Mouse (Mus musculus): ENCODE results near the gene Oprl1. TPM values are rescaled to one million over a fixed set of nuclear protein-coding genes. Genes with fewer than 3 reads are reported as not detected.
A peak's percentile ranks its signal among the peaks of the same experiment; 100 is the strongest.

Gene Oprl1
- polyA plus RNA-seq, 1 experiment from 2014 or later: 86.4 TPM

- peak within 1 kb of the TSS; percentile 84 for H3K9ac ChIP-seq
- ATAC-seq (ENCODE audit: low FRiP score, low read depth): peak; percentile 62
- H3K9me3 ChIP-seq: no peaks in the 10 kb centered on the region
- no peaks in the 10 kb centered on the region for H3K27me3 ChIP-seq
- H3K4me1 ChIP-seq (replicated peaks): peaks cover 25% of the 10 kb centered on the region
- WGBS: under 1% methylated on average over 65 of the region's 69 CpGs
- H3K36me3 ChIP-seq: 0 out of 2 replicates have a peak, but pooled peaks cover under 1% of the 10 kb centered on the region
- H3K27ac ChIP-seq (replicated peaks): peak within 1 kb of the TSS; percentile 79
- H3K4me3 ChIP-seq: peak within 1 kb of the TSS; percentile 64
- peak within 1 kb of the TSS; percentile 91 for H3K4me2 ChIP-seq
These were observed 34.7 kb upstream of the Oprl1 start, which contains the start of gene Tcea2 for GRCm38 (mm10) chr2:181679951-181680715. Tcea2 (plus strand) TSS chr2:181680310.

- Histone ChIP-seq H3K27me3 (no peaks in the 10 kb centered on the region), H3K4me2 (peak overlapping the region; percentile 91), H3K27ac (replicated peaks) (peak overlapping the region; percentile 79), H3K9me3 (no peaks in the 10 kb centered on the region), H3K4me3 (peak overlapping the region; percentile 64), H3K9ac (peak overlapping the region; percentile 84), H3K36me3 (0 out of 2 replicates have a peak, but pooled peaks cover 7% of the 10 kb centered on the region), H3K4me1 (replicated peaks) (peaks cover 19% of the 10 kb centered on the region)
- WGBS: 21% methylated on average over 7 of the region's 7 CpGs
- ATAC-seq (ENCODE audit: low FRiP score, low read depth): peak; percentile 23
These were observed 34.1 kb upstream of the Oprl1 start for GRCm38 (mm10) chr2:181680716-181681117.

GRCm38 (mm10) chr2:181681978-181682377, 32.8 kb upstream of the Oprl1 start:
- peaks cover 18% of the 10 kb centered on the region for H3K4me1 ChIP-seq (replicated peaks)
- H3K4me3 ChIP-seq: no peak overlapping the region
- H3K36me3 ChIP-seq: peaks cover 13% of the 10 kb centered on the region; the same call in 1 of the 2 replicates
- 94% methylated on average over 1 of the region's 1 CpGs for WGBS
- no peak overlapping the region for H3K27ac ChIP-seq (replicated peaks)
- H3K4me2 ChIP-seq: no peak overlapping the region
- no peaks in the 10 kb centered on the region for H3K9me3 ChIP-seq
- H3K27me3 ChIP-seq: no peaks in the 10 kb centered on the region
- H3K9ac ChIP-seq: no peak overlapping the region
- ATAC-seq (ENCODE audit: low FRiP score, low read depth): no peak

GRCm38 (mm10) chr2:181683381-181683780, 31.4 kb upstream of the Oprl1 start:
- ATAC-seq (ENCODE audit: low FRiP score, low read depth): no peak
- no peaks in the 10 kb centered on the region for H3K9me3 ChIP-seq
- H3K9ac ChIP-seq: no peak overlapping the region
- no peak overlapping the region for H3K4me2 ChIP-seq
- 59% methylated on average over 4 of the region's 4 CpGs for WGBS
- H3K4me3 ChIP-seq: no peak overlapping the region
- no peak overlapping the region for H3K27ac ChIP-seq (replicated peaks)
- H3K36me3 ChIP-seq: peaks cover 21% of the 10 kb centered on the region; the same call in 1 of the 2 replicates
- no peaks in the 10 kb centered on the region for H3K27me3 ChIP-seq
- peaks cover 18% of the 10 kb centered on the region for H3K4me1 ChIP-seq (replicated peaks)

GRCm38 (mm10) chr2:181684713-181685112, 30.1 kb upstream of the Oprl1 start:
- no peaks in the 10 kb centered on the region for H3K9me3 ChIP-seq
- no peaks in the 10 kb centered on the region for H3K27me3 ChIP-seq
- H3K4me2 ChIP-seq: no peak overlapping the region
- WGBS: 93% methylated on average over 1 of the region's 1 CpGs
- no peak for ATAC-seq (ENCODE audit: low FRiP score, low read depth)
- no peak overlapping the region for H3K9ac ChIP-seq
- H3K4me1 ChIP-seq (replicated peaks): peaks cover 12% of the 10 kb centered on the region
- H3K4me3 ChIP-seq: no peak overlapping the region
- peaks cover 24% of the 10 kb centered on the region; the same call in 1 of the 2 replicates for H3K36me3 ChIP-seq
- no peak overlapping the region for H3K27ac ChIP-seq (replicated peaks)

GRCm38 (mm10) chr2:181685686-181686085, 29.1 kb upstream of the Oprl1 start:
- no peak overlapping the region for H3K9ac ChIP-seq
- no peak overlapping the region for H3K4me3 ChIP-seq
- H3K4me2 ChIP-seq: no peak overlapping the region
- peaks cover 24% of the 10 kb centered on the region; the same call in 1 of the 2 replicates for H3K36me3 ChIP-seq
- no peak for ATAC-seq (ENCODE audit: low FRiP score, low read depth)
- peaks cover 8% of the 10 kb centered on the region for H3K4me1 ChIP-seq (replicated peaks)
- no peak overlapping the region for H3K27ac ChIP-seq (replicated peaks)
- no peaks in the 10 kb centered on the region for H3K9me3 ChIP-seq
- no peaks in the 10 kb centered on the region for H3K27me3 ChIP-seq
- WGBS: 95% methylated on average over 4 of the region's 4 CpGs

GRCm38 (mm10) chr2:181687586-181687985, 27.2 kb upstream of the Oprl1 start:
- Histone ChIP-seq H3K9ac (no peak overlapping the region), H3K4me3 (no peak overlapping the region), H3K27ac (replicated peaks) (no peak overlapping the region), H3K4me2 (no peak overlapping the region), H3K9me3 (no peaks in the 10 kb centered on the region), H3K36me3 (peaks cover 24% of the 10 kb centered on the region; the same call in 1 of the 2 replicates), H3K4me1 (replicated peaks) (peaks cover 15% of the 10 kb centered on the region), H3K27me3 (no peaks in the 10 kb centered on the region)
- no peak for ATAC-seq (ENCODE audit: low FRiP score, low read depth)
- 96% methylated on average over 8 of the region's 8 CpGs for WGBS

- no peak overlapping the region for H3K4me3 ChIP-seq
- no peaks in the 10 kb centered on the region for H3K27me3 ChIP-seq
- H3K4me2 ChIP-seq: no peak overlapping the region
- no peak overlapping the region for H3K9ac ChIP-seq
- no peaks in the 10 kb centered on the region for H3K9me3 ChIP-seq
- H3K4me1 ChIP-seq (replicated peaks): peaks cover 30% of the 10 kb centered on the region
- ATAC-seq (ENCODE audit: low FRiP score, low read depth): no peak
- peaks cover 24% of the 10 kb centered on the region; the same call in 1 of the 2 replicates for H3K36me3 ChIP-seq
- 93% methylated on average over 10 of the region's 10 CpGs for WGBS
- H3K27ac ChIP-seq (replicated peaks): no peak overlapping the region
These were observed 25.2 kb upstream of the Oprl1 start for GRCm38 (mm10) chr2:181689466-181690160.

GRCm38 (mm10) chr2:181691083-181691482, 23.7 kb upstream of the Oprl1 start:
- WGBS: 93% methylated on average over 6 of the region's 6 CpGs

GRCm38 (mm10) chr2:181691571-181691970, 23.2 kb upstream of the Oprl1 start:
- Histone ChIP-seq H3K4me2 (no peak overlapping the region), H3K9ac (no peak overlapping the region), H3K36me3 (peaks cover 13% of the 10 kb centered on the region; the same call in 1 of the 2 replicates), H3K27ac (replicated peaks) (no peak overlapping the region), H3K27me3 (no peaks in the 10 kb centered on the region), H3K4me3 (no peak overlapping the region), H3K9me3 (no peaks in the 10 kb centered on the region), H3K4me1 (replicated peaks) (peaks cover 31% of the 10 kb centered on the region)
- ATAC-seq (ENCODE audit: low FRiP score, low read depth): no peak
- 92% methylated on average over 4 of the region's 4 CpGs for WGBS

More at GRCm38 (mm10) chr2:181691083-181691482, 23.7 kb upstream of the Oprl1 start:
- Histone ChIP-seq H3K4me3 (no peak overlapping the region), H3K4me2 (no peak overlapping the region), H3K9me3 (no peaks in the 10 kb centered on the region), H3K9ac (no peak overlapping the region), H3K4me1 (replicated peaks) (peaks cover 31% of the 10 kb centered on the region), H3K27me3 (no peaks in the 10 kb centered on the region), H3K27ac (replicated peaks) (no peak overlapping the region), H3K36me3 (peaks cover 14% of the 10 kb centered on the region; the same call in 1 of the 2 replicates)
- ATAC-seq (ENCODE audit: low FRiP score, low read depth): no peak

GRCm38 (mm10) chr2:181692304-181692703, 22.5 kb upstream of the Oprl1 start:
- Histone ChIP-seq H3K27me3 (no peaks in the 10 kb centered on the region), H3K27ac (replicated peaks) (no peak overlapping the region), H3K4me1 (replicated peaks) (peaks cover 31% of the 10 kb centered on the region), H3K9ac (peak overlapping the region; percentile 81; the same call in 1 of the 2 replicates), H3K9me3 (no peaks in the 10 kb centered on the region), H3K4me3 (peak overlapping the region; percentile 68), H3K4me2 (peak overlapping the region; percentile 84), H3K36me3 (peaks cover 9% of the 10 kb centered on the region; the same call in 1 of the 2 replicates)
- 98% methylated on average over 3 of the region's 3 CpGs for WGBS
- no peak for ATAC-seq (ENCODE audit: low FRiP score, low read depth)

Data from hindbrain, embryonic 15.5 days (tissue).